Mouse (Mus musculus) liver, embryonic 14.5 days (tissue): ENCODE measurements around the gene Rab3d. TPM values are rescaled to one million over a fixed set of nuclear protein-coding genes. Genes with fewer than 3 reads are reported as not detected.

Source experiments
- ATAC-seq: fragments of 200-750 bp; cut with Nextera tagmentation; 2 replicates; pipeline ENCODE4 v1.8.0; 2017; ENCODE audit warnings: moderate number of reproducible peaks, mild to moderate bottlenecking, moderate library complexity; ENCODE audit not compliant: insufficient read depth
- DNase-seq, 3 experiments: peaks; one replicate each; pipeline ENCODE4 v3.0.0-alpha.2; 2012 to 2013; ENCODE audit warnings: low read depth in 3 of 3, low spot score in 3 of 3
- H3K27ac ChIP-seq: fragments of 300-500 bp; sonication (generic); 2 replicates; pipeline ENCODE4 v1.5.1; 2014; ENCODE audit warnings: moderate library complexity, mild to moderate bottlenecking, control low read depth, inconsistent platforms
- H3K27me3 ChIP-seq: fragments of 300-500 bp; sonication (generic); 2 replicates; pipeline ENCODE4 v1.6.1; 2014; ENCODE audit warnings: mild to moderate bottlenecking, low read length, moderate library complexity; ENCODE audit not compliant: control insufficient read depth, insufficient read depth
- H3K36me3 ChIP-seq: fragments of 300-500 bp; sonication (generic); replicated peaks from 2 replicates; pipeline ENCODE4 v1.6.1; 2014; ENCODE audit warnings: low read depth; ENCODE audit not compliant: control insufficient read depth, insufficient read depth
- H3K4me1 ChIP-seq, 2 experiments: fragments of 200-500 bp in 1 of 2; fragments of 300-500 bp in 1 of 2; sonication (generic) in 1 of 2; replicated peaks; 2 replicates each; pipeline ENCODE4 v1.6.1; 2012 to 2014; ENCODE audit warnings: antibody characterized with exemption in 1 of 2, inconsistent platforms in 1 of 2, low read length in 1 of 2; ENCODE audit not compliant: control insufficient read depth in 2 of 2, insufficient read depth in 2 of 2
- H3K4me2 ChIP-seq: fragments of 300-500 bp; sonication (generic); 2 replicates; pipeline ENCODE4 v1.6.1; 2014; ENCODE audit warnings: low read depth, mild to moderate bottlenecking, control low read depth, moderate library complexity
- H3K4me3 ChIP-seq, 2 experiments: fragments of 200-500 bp in 1 of 2; fragments of 300-500 bp in 1 of 2; sonication (generic) in 1 of 2; 2 replicates each; pipeline ENCODE4 v1.5.1; 2012 to 2014; ENCODE audit warnings: low read depth in 2 of 2, low read length in 2 of 2, mild to moderate bottlenecking in 2 of 2, control low read depth in 1 of 2, inconsistent platforms in 1 of 2, moderate library complexity in 1 of 2; ENCODE audit not compliant: insufficient read depth in 1 of 2
- H3K9ac ChIP-seq: fragments of 300-500 bp; sonication (generic); replicated peaks from 2 replicates; pipeline ENCODE4 v1.6.1; 2014; ENCODE audit warnings: mild to moderate bottlenecking, control low read depth, moderate library complexity
- H3K9me3 ChIP-seq: fragments of 300-500 bp; sonication (generic); 2 replicates; pipeline ENCODE4 v1.6.1; 2016; ENCODE audit warnings: low read length, mixed read lengths; ENCODE audit not compliant: control insufficient read depth
- CTCF ChIP-seq: IDR thresholded peaks from 2 replicates; pipeline ENCODE4 v1.5.1; 2016; ENCODE audit warnings: antibody characterized with exemption, low read depth, control low read depth
- EP300 ChIP-seq: IDR thresholded peaks from 2 replicates; pipeline ENCODE4 v1.6.1; 2016; ENCODE audit warnings: antibody characterized with exemption, low read depth
- WGBS: fragments of 180-500 bp; shearing (Covaris S2); extraction: QIAGEN DNeasy Blood & Tissue Kit; methylation state at CpG from one replicate; pipeline ENCODE4 v1.1.7; 2014; ENCODE audit not compliant: insufficient replicate concordance; 5-methylcytosine and 5-hydroxymethylcytosine counted together
- polyA plus RNA-seq, 2 experiments: library from polyadenylated mRNA; depleted of rRNA in 1 of 2; stranded (reverse) in 1 of 2; unstranded in 1 of 2; fragments of >200 nt; fragmentation: Nextera tagmentation in 1 of 2; extraction: Ambion mirVana in 1 of 2; gene quantifications; 2 replicates each; pipeline versions ENCODE4 v1.2.1 to v1.2.3; 2012 to 2014

Gene Rab3d
- polyA plus RNA-seq, 2 experiments, result 6.4 to 6.7 TPM

GRCm38 (mm10) chr9:21961366-21961980 lies 43.5 kb upstream of the Rab3d start:
- Histone ChIP-seq H3K4me3 (peak overlapping the region; percentile 68 to 94), H3K36me3 (peaks cover 45% of the 10 kb centered on the region), H3K27ac (peak overlapping the region; percentile 75), H3K4me1 (peaks cover 13 to 24% of the 10 kb centered on the region in 2 experiments), H3K4me2 (peak overlapping the region; percentile 71), H3K9ac (peak overlapping the region; percentile 89), H3K27me3 (no peaks in the 10 kb centered on the region), H3K9me3 (no peaks in the 10 kb centered on the region)
- TF ChIP-seq EP300 (no peak), CTCF (peak; percentile 33; the same call in 1 of the 2 replicates)
- ATAC-seq (no peak), DNase-seq (no peak)
- WGBS, result under 1% methylated on average over 35 of the region's 35 CpGs

DNA sequence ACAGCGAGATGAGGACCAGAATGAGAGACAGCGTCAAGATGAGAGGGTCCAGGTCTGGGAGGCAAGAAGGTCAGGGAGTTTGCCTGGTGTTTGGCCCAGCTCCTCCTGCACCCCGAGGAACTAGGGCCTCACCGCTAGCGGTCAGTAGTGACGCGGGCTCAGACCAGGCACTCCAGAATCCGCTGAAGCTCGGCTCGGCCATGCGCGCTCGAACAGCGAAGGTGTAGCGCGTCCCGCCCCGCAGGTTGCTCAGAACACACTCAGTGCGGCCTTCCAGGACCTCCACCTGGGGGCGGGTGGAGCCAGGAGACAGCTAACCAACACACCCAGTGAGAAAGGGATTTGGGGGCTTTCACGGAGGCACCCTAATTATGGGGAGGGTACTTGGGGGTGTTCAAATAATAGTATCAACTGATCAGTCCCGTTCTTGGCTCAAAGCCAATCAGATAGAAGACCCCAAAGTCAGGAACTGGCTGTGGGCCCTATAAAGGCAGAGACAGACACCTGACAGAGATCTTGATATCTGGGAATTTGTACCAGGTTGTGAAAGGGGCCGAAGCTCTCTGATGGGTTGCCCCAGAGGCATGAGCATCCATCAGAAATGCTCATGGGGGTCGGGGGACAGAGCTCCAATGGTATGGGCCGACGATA lies 42.7 kb upstream of the Rab3d start:
- Histone ChIP-seq H3K4me3 (peak overlapping the region; percentile 68 to 94), H3K27ac (peak overlapping the region; percentile 75), H3K36me3 (peaks cover 45% of the 10 kb centered on the region)

DNA sequence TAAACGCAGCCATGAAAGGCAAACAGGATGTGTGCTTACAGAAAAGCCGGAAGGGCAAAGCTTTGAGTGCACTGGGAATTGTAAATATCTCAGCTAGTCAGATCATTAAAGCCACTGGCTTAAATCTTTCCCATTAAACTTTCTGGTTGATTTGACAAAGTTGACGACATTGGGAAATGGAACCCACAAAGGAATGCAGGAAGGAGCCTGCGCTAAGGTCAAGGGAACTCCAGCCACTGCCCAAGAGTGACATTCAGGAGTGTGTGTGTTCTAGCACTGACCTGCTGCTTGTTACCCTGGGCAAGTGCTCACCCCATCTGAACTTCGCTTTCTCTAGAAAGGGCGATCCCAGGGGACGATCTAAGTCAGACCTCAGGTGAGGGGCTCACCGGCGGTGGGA lies 42.1 kb upstream of the Rab3d start:
- H3K4me2 ChIP-seq, result peak overlapping the region; percentile 71
- no peaks in the 10 kb centered on the region for H3K9me3 ChIP-seq
- 72% methylated on average over 9 of the region's 9 CpGs for WGBS
- H3K27ac ChIP-seq, result peak overlapping the region; percentile 75; the same call in 1 of the 2 replicates
- TF ChIP-seq EP300, result no peak
- peaks cover 13 to 26% of the 10 kb centered on the region in 2 experiments for H3K4me1 ChIP-seq
- peaks cover 45% of the 10 kb centered on the region for H3K36me3 ChIP-seq
- no peak for ATAC-seq
- no peaks in the 10 kb centered on the region for H3K27me3 ChIP-seq
- peak overlapping the region; percentile 89 for H3K9ac ChIP-seq
- DNase-seq, result no peak
- H3K4me3 ChIP-seq, result peak overlapping the region; percentile 68 to 94

More for the DNA sequence above, 42.7 kb upstream of the Rab3d start:
- Histone ChIP-seq H3K4me2 (peak overlapping the region; percentile 71), H3K4me1 (peaks cover 13 to 26% of the 10 kb centered on the region in 2 experiments), H3K9ac (peak overlapping the region; percentile 89), H3K27me3 (no peaks in the 10 kb centered on the region), H3K9me3 (no peaks in the 10 kb centered on the region)
- ATAC-seq (no peak), DNase-seq (no peak)
- 40% methylated on average over 26 of the region's 26 CpGs for WGBS
- TF ChIP-seq CTCF (peak; percentile 45), EP300 (no peak)

DNA sequence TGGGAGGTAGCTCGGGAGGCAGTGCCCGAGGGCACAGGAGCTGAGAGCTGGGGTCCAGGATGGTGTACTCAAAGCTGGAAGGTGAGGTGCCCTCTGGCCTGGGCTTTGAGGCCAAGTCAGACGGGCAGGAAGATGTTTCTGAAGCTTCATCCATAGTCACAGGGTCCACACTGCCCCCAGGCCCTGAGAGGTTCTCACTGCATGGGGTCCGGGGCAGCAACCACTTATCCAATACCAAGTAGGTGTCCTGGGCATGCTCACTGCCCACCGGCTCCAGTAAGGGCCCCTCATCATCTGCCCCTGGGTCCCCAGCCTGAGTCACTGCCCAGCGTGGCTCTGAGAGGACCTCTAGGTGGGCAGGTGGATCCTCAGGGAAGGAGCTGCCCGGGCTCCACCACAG lies 41.3 kb upstream of the Rab3d start:
- no peak for DNase-seq
- WGBS, result 86% methylated on average over 7 of the region's 7 CpGs
- H3K4me2 ChIP-seq, result peak overlapping the region; percentile 71
- H3K9me3 ChIP-seq, result no peaks in the 10 kb centered on the region
- ATAC-seq, result no peak
- peak overlapping the region; percentile 20; the same call in 1 of the 2 replicates for H3K27ac ChIP-seq
- no peaks in the 10 kb centered on the region for H3K27me3 ChIP-seq
- peaks cover 45% of the 10 kb centered on the region for H3K36me3 ChIP-seq
- H3K4me3 ChIP-seq, result peak overlapping the region in 1 of 2 experiments; percentile 94; a peak in 2 of 4 replicates
- TF ChIP-seq EP300 (no peak), CTCF (no peak)
- H3K4me1 ChIP-seq, result peaks cover 17 to 28% of the 10 kb centered on the region in 2 experiments
- H3K9ac ChIP-seq, result no peak overlapping the region

DNA sequence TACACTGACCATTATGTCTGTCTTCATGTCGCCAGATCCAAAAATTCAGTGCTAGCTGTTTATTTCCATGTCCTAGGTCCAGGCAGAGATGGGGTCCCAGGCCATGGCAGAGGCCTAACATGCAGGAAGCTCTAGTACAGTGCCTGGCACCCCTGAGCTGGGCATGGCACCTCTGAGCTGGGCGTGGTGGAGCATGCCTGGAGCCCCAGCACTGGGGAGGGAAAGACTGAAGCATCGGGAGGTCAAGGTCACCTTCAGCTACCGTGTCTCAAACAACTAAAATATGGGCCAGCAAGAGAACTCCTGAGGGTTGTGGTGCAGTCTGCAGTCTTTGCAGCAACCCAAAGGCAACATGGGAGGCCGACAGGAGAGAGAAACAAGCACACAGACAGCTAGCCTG lies 40.4 kb upstream of the Rab3d start:
- no peak overlapping the region for H3K4me3 ChIP-seq
- no peaks in the 10 kb centered on the region for H3K27me3 ChIP-seq
- peak overlapping the region; percentile 26 for H3K27ac ChIP-seq
- DNase-seq (no peak), ATAC-seq (no peak)
- TF ChIP-seq EP300 (no peak), CTCF (no peak)
- peaks cover 11 to 22% of the 10 kb centered on the region in 2 experiments for H3K4me1 ChIP-seq
- no peaks in the 10 kb centered on the region for H3K9me3 ChIP-seq
- H3K9ac ChIP-seq, result no peak overlapping the region
- peak overlapping the region; percentile 11; the same call in 1 of the 2 replicates for H3K4me2 ChIP-seq
- 62% methylated on average over 5 of the region's 5 CpGs for WGBS
- peaks cover 45% of the 10 kb centered on the region for H3K36me3 ChIP-seq
